Mouse (Mus musculus) lung, adult 18-20 months (tissue): Measurements from ENCODE around the gene Usp33.

Source experiments
- DNase-seq, 2 experiments: peaks; one replicate each; pipeline ENCODE4 v3.0.0; 2022; ENCODE audit warnings: mixed read lengths in 2 of 2

The Usp33 gene

DNA sequence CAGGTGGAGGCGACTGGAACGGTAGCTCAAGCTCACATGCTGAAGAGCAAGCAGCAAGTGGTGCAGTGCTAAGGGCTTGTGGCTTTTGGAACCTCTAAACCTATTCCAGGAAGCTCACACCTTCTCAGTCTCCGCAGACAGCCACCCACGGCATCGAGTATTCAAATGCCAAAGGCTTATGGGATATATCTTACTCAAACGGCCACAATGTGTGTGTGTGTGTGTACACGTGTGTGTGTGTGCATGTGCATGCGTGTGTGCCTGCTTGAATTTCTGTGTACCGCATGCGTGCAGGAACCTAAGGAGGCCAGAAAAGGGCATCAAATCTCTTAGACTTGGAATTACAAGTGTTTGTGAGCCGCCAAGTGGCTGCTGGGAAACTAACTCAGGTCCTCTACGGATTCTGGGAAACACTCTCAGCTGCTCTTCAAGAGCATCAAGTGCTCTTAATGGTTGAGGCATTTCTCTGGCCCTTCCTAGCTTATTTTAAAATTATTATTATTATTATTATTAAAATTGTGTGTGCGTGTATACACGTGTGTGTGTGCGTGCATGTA lies 3.2 kb upstream of the Usp33 start:
- DNase-seq: peak; percentile 56 to 73

DNA sequence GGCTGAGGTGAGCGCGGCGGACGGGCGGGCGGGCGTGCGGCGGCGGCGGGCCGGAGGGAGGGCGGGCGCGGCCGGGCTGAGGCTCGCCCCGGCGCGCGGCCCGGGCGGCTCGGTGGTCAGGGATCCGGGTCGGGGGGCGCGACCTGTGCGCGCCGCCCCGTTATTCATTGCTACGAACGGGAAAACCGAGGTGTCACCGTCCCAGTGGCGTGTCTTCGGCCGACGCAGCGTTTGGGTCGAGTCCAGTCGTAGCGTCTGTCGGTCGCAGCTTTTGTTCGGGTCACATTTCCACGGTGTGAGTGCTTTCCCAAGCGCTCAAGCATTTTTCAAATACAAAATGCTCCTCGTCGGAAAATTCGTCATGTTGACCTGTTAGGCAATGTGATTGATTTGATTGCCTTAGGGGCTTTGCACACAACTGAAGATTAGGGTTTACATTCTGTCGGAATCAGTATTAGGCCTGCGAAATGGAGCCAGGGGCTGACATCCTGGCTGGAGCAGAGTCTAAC lies 409 bp downstream of the Usp33 start:
- peak; percentile 42 for DNase-seq

DNA sequence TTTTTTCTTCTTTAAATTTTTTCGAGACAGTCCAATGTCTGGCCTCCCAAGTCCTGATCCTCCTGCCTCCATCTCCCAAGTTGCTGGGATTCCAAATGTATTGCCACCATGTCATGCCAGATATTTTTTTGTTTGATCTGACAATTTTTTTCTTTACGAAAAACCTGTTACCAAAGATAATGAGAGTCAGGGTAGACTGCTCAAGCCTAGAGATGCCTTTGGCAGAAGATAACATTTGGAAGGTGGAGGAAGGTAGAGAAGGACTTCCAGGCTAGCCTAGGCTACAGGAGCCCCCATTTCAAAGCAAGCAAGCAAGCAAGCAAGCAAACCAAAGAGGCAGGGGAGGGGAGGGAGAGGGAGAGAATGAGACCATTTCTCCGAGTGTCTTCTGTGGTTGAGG lies 949 bp downstream of the Usp33 start:
- DNase-seq: no peak

DNA sequence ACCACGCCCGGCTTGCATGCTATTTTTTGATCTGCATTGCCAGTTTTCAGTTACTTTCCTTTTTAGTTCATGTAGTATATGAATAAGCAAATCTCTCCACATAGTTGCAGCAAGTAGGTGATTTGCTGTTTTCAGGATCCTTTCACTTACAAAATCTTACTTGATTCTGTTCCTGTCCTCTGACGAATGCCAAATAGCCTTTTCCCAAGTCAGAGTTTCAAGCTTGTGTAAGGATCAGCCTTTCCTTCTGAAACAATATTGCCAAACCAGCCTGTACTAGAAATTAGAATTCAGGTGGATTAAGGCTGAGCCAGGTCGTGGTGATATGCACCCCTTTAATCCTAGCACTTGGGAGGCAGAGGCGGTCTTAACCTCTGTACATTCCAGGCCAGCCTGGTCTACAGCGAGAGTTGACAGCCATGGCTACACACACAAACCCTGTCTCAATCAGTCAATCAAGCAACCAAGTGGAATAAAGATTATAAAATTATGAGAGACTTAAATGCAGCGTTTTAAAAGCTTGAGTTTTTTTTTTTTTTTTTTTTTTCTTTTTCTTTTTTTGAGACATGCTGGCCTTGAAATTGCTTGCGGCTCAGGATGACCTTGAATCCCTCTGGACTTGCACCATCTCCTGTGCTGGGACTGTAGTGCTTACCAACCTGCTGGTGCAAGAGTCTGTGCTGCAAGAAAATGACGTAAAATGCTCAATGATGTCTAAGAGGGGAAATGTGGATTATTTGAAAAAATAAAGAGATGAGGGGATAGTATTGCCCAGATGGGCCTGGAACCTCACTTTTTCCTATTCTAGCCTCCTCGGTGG lies 1.9 kb downstream of the Usp33 start:
- DNase-seq: no peak

DNA sequence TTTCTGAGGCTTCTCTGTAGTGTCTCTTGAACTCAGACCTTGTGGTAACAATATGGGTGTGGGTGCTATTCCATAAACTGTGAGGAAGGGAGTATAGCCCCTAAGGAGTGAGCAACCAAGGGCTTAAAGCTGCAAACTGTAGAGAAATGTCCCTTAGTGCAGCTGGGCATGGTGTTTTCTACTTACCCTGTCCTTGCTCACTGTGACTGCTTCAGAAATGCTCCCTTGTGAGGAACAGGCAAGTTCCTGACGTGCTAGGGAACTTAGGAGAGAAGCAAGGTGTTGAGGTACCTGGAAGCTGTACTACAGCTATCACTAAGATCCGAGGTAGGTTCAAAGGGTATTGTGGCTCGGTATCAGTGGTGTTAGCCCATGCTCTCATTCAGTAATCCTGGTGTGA lies 4.2 kb downstream of the Usp33 start:
- no peak for DNase-seq

DNA sequence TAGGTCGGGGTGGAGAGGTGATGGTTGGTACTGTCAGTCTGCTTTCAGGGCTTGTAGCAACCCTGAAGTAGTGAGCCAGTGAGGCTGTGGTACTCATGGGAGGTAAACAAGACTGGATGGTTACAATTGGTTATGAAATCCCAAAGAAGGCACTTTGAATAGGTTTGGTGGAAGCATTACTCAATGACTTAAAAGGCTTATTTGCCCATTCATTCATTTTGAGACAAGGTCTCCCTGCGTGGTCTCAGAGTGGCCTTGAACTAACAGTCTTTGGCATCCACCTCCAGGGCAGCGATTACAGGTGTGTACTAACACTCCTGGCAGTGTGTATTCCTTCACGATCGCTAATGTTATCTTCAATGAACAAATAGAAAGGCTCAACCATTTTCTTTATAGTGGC lies 4.7 kb downstream of the Usp33 start:
- no peak for DNase-seq

DNA sequence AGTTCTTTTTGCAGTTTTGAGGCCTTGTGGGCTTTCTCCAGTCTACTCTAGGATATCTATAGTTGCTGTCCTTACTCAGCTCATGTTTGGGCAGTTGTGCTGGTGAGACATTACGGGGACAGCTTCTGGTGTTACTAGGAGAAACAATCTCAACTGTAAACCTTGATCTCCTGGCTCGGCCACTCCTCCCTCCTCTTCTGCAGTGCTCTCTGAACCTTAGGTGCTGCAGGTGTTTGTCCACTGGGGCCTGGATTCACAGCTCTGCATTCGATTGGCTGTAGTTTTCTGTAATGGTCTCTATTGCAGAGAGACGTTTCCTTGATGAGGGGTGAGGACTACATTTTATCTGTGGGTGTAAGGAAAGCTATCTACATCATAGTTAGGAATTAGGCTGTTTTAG lies 6.0 kb downstream of the Usp33 start:
- no peak for DNase-seq

DNA sequence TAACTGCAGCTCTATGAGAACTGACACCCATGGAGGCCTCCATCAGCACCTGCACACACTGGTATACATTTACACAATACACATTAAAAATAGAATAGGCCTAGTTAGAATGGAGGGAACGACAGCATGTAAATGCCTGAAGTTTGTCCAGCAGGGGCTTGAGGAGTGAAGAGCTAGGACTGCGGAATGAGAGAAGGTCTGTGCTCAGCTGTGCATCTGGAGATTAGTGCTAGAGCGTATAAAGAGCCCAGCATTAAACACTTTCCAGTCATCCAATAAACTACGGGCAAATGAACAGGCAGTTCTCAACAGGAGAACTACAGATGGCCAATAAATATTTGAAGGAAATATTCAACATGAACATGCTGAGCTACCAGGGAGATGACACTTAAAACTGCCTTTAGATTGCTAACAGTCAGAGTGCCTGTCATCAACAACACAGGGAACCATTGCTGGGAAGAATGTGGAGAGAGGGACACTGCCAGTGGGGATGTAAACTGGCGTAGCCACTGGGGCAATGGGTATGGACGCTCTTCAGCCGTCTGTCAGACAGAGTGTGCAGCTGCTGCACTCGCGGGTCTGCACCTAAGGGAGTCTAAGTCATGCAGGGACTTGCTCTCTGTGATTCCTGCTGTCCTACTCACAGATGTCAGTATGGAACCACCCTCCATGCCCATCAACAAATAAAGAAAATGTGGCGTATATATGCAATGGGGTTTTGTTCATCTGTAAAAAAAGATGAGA lies 7.3 kb downstream of the Usp33 start:
- DNase-seq: no peak

DNA sequence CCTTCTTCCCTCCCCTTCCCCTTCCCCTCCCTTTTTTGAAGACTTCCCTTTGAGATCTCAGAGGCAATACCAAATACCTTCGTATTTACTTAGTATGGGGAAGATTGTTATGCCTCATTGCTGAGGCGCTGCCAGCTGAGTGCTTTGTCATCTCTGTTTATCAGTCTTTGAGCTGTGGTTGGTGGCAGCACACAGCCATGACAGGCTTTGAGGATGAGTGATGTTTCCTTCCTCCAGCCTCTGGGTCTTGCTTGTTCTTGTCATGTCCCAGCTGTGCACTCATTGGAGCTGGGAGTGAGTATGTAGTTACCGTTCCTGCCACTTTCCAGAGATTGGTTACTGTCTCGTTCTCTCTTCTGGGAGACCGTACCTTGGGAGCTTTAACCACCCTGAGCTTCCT lies 9.1 kb downstream of the Usp33 start:
- DNase-seq: peak; percentile 50 to 65

DNA sequence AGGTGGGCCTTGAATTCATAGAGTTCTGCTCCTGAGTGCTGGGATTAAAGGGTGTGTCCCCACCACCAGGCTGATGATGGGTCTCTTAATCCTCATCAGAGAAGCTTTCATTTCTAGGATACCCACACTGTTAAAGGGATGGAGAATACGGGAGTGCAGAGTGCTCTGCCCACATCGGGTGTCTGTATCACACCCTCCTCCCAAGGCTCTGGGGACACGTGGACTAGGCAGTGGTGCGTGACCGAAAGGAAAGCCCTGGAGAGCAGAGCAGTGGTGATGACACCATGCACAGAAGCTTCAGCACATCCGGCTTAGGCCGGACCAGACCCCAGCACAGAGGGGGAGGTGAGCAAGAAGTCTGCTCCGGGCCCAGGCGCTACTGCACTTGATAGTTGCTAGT lies 10.5 kb downstream of the Usp33 start:
- no peak for DNase-seq

DNA sequence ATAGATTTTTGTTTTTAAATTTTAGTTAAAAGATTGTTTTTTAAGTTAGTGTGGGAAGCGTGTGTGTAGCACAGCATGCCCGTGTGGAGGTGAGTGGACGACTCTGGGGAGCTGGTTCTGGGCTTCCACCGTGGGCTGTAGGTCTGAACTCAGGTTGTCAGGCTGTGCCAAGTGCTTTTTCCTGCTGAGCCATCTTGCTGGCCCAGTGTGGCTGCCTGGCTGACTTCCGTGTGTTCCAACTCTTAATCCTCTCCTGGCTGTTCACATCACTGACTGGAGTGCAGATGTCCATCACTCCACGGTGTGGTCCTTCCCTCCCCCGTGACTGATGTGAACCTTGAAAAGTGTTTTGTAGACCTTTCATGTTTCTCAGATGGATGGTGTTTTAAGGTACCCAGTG lies 12.9 kb downstream of the Usp33 start:
- DNase-seq: no peak

DNA sequence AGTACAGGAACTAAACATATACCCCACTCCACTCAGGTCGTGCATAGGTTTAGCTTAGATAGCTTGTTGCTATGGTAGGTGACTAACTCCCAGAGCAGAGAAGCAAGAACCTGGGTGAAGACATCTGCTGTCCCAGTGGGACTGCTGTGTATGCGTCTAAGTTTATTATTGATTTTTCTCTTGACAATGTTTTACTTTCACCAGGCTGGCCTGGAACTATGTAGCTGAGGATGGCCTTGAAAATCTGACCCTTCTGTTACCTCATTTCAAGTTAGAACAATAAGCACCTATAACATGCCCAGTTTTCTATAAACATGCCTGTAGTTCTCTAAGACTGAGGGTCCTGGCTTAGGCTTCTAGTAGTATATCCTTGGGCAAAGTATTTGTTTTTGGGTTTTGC lies 17.9 kb downstream of the Usp33 start:
- no peak for DNase-seq

DNA sequence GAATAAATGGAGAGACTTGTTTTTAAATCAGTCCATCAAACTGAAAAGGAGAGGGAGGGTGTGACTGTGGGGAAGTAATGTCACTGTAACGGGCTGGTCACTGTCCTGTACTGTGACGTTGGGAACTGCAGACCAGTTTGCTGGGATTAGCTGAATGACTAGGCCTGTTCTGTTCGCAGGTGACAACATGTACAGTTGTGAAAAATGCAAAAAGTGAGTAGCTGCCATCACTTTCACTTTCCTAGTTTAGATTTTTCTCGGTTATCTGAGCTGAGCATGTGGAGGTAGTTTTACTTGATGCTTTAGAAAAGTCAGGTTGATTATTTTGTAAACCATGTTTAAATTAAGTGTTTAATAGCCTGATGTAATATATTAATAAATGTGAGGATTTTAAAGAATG lies 29.8 kb downstream of the Usp33 start:
- no peak for DNase-seq

DNA sequence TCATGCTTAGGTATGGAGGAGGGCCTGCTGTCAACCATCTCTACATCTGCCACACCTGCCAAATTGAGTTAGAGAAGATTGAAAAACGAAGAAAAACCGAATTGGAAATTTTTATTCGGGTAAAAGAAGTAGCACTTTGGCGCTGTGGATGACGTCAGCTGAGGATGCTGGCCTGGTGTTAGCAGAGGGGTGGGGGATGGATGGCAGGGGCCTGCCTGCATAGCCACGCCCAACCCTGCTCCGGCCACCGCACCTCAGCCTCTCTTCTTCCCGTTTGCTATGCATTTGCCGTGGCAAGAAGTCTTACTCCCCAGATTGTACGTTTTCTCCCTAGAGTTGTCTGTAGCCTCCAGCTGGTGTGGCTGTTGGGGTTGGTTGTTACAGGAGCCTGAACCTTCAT lies 37.8 kb downstream of the Usp33 start:
- DNase-seq: no peak

DNA sequence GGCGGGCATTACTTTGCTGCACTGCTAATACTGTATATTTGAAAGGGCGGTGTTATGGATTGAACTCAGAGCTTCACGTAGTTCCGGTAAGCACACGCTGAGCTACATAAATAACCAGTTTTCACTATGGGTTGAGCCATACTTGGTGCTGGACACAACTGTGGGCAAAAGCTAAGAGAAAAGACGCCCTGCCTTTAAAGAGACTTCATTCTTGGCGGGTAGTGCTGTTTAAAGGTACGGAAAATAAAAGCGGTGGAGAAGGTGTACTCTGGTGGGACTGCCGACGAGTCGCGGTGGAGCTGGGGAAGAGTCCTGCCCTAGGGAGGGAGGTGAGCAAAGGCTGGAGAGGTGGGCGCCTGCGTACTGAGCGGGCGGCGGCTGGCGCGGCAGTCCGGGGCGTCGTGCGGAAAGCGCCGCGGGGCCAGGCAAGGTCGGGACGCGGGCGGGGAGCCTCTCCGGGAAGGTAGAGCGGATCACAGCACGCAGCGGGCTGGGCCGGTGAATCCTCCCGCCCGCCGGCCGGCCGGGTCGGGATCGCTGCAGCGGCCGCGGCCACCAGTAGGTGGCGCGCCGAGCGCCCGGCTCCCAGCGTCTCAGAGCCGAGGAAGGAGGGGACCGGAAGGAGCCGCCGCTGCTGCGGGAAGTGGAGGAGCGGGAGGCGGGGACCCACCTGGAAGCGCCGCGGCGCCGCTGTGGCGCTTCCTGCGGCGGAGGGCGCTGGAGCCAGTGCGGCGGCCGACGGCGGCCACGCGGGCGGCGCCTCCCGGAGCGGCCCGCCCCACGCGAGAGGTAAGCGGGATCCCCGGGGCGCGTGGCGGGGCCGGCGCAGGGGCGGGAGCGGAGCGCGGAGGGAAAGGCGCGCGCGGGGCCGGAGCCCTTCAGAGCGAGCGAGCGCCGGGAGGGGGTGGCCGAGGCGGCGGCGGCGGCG lies 49.3 kb downstream of the Usp33 start, which contains the start of gene Zzz3:
Gene Zzz3 (plus strand): TSS at position 124 of the 928 bp plus-strand sequence.
- peak; percentile 90 to 93 for DNase-seq

DNA sequence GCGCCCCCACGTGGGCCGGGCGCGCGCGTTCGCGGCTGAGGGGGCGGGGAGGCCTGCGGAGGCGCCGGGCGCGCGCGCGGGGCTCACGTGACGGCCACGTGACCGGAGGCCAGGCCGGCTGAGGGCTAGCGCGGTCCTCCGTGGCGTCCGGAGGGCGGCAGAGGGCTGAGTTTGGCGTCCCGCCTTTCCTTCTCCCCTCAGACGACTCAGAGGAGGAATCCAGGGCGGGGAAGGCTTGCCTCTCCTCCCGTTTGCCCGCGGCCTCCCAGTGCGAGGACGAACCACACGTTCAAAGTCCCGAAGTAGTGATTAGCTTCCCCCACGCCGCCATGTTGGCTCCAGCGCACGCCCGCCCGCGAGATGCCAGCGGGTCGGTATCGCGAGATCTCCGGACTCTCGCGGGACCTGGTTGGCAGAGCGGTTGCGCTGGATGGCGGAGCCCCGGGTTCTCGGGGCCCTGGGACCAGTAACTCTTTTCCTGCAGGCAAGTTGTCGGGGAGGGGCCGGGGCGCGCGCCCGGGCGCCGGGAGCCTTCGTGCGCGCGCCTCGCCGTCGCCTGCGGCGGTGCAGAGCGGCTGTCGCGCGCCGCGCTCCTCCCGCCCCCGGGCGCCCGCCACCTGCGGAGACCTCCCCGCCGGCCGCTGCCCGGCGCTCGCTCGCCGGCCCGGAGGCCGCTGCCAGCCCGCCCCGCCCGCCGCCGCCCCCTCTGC lies 50.2 kb downstream of the Usp33 start:
- peak; percentile 96 to 97 for DNase-seq

DNA sequence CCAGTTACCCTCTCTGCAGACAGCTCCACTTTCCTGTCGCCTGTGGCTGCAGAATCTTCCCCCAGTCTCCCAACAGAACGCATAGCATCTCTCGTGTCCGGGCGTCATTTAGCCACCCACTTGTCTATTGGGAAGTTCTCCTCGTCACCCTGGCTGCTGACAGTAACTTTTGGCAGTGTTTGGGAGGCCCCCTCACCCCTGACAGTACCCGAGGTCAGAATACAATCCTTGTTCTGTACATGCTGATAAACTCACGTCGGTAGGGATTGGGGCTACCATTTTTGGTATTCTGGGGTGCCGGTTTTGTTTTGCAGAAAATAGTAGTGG lies 50.7 kb downstream of the Usp33 start:
- DNase-seq: peak; percentile 21 to 24

DNA sequence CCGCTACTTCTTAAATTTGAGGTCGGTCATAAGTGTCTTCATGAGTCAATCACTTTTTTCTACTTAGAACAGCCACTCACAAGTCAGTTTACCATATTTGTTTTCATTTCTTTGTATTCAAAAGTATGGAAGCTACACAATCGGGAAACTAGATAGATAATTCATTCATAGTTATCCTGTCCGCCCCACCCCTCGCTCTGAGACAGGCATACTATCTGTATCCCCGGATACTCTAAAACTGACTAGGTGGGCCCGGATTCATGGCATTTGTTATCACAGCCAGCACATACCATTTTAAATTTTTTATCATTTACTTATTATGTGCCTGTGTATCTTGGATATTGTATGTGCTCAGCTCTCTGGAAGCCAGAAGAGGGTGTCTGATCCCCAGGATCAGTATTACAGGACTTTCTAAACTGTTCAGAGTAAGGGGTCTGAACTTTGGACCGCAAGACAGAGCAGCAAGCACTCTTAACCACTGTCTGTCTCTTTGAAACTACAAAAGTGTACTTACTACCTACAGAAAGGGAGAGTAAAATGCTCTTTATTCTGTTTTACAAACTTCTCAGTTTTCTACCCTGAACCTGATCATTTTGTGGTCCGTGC lies 51.2 kb downstream of the Usp33 start:
- DNase-seq: no peak

DNA sequence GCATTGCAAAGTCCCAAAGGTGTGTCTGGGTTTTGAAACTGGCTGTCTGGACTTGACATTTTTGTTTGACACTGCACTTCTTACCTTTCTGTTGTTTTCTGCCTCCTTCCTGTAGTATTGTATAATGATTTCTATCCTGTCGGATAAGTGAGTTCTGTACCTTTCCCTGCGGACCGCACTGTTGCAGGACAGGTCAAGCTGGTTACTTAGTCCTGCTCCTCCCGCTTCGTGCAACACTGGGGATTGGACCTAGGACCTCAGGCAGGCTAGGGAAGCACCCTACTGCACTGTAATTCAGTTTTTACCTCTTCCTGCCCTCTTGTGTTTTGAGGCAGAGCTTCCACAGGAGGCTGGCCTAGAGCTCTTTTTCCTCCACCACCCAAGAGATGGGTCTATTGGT lies 54.2 kb downstream of the Usp33 start:
- DNase-seq: peak in 1 of 2 experiments; percentile 18

DNA sequence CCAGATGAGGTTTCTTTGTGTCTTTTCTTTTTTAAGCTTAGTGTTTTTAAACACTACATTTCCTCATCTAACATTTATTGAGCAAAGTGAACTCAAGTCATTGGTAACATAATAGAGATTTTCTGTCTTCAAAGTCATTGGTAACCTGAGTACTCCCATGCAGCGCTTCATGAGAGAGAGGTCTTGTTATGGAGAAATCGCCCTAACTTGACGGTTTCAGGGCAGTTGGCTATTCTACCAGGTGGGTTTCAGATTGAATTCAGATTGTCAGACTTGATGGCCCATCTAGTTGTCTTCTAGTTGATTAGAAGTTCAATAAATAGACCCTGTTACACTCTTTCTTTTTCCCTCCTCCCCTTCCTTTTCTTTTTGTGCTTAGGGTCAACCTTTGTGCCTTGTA lies 54.6 kb downstream of the Usp33 start:
- DNase-seq: no peak

DNA sequence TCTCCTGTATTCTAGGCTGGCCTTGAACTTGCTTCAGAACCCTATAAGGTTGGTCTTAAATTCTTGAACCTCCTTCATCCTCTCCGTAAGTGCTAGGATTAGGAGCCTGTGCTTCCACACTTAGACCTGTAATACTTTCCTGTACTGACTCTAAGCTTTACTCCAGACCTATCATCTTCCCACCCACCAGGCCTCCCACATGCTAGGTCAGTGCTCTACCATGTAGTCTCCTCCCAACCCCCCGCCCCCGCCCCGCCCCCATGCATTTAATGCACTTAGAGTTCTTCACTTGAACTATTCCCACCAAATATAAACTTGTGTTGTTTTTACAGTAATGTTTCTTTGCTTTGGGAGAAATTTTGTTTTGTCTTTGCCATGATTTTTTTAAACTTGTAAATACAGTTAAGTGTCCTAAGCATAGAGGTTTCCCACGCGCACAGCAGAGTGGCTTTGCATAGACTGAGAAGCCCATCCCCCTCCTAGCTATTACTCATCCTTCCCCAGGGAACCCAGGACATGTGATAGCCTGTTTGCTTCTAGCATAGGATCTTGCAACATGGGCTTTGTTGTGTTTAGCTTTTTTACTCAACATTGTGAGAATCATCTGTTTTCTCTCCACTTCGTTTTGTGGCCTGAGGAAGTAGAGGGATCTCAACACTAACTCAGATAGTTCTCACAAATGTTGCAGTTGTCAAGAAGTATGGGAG lies 55.8 kb downstream of the Usp33 start:
- peak; percentile 17 to 51 for DNase-seq
